Mouse (Mus musculus): ENCODE results near the gene Chrm5. TPM values are rescaled to one million over a fixed set of nuclear protein-coding genes. Genes with fewer than 3 reads are reported as not detected.

Chrm5 gene
- total and polyA plus RNA-seq, 3 experiments: not detected

- peak; percentile 74 for TF ChIP-seq NRF1 (IDR thresholded peaks at IDR 0.05; ENCODE audit: insufficient read depth, low read depth, low read length, poor library complexity, severe bottlenecking)
- TF ChIP-seq NELFE (IDR thresholded peaks at IDR 0.05; ENCODE audit: low read depth, low read length): peak; percentile 85
- TF ChIP-seq JUND (IDR thresholded peaks at IDR 0.05; ENCODE audit: low read depth, low read length): no peak
Measured at GRCm38 (mm10) chr2:112492856-112493538, 12.4 kb upstream of the Chrm5 start, which contains the start of gene Aven (continued).

DNA sequence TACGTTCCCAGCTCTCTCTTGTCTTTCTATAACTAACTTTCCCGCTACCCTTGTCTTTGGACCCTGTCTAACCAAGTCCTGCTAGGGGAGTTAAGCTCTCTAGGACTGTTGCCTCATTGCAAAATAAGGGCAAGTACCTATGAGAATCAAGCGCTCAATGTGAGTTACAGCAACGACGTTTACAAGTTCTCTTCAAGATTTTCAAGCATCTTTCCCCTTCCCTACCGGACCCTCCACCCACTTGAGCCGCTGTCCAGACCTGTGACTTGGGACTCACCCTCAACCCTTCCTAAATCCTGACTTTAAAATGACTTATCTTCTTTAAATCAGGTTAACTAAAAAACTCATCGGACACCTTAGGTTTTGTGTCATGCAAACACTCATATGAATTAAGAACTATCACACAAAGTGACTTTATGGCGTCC lies 11.9 kb upstream of the Chrm5 start:
- H3K36me3 ChIP-seq (ENCODE audit: control insufficient read depth in 1 of 2, insufficient read depth in 2 of 2, low read length in 2 of 2): peaks cover 0 to 11% of the 10 kb centered on the region in 2 experiments; a peak in 2 of 4 replicates
- H3K4me3 ChIP-seq (ENCODE audit: control insufficient read depth in 1 of 2, insufficient read depth in 1 of 2, low read depth in 2 of 2, low read length in 2 of 2): peak overlapping the region; percentile 95
- H3K4me1 ChIP-seq (ENCODE audit: control insufficient read depth in 1 of 2, insufficient read depth in 2 of 2, low read length in 2 of 2): peaks cover 6 to 11% of the 10 kb centered on the region in 2 experiments
- H3K9ac ChIP-seq (ENCODE audit: control insufficient read depth, low read depth, low read length, poor library complexity, severe bottlenecking): peak overlapping the region; percentile 97
- TF ChIP-seq MAX (IDR thresholded peaks at IDR 0.05; ENCODE audit: low read length): no peak
- TF ChIP-seq TBP (IDR thresholded peaks at IDR 0.05; ENCODE audit: low read depth, low read length): 0 out of 2 replicates have a peak, but pooled peaks have one; percentile 14
- H3K79me2 ChIP-seq (ENCODE audit: control insufficient read depth, insufficient read depth, low read length, poor library complexity): peaks cover 11% of the 10 kb centered on the region; the same call in 1 of the 2 replicates
- H3K27me3 ChIP-seq (ENCODE audit: control insufficient read depth in 1 of 2, insufficient read depth in 2 of 2, low read length in 2 of 2): no peaks in the 10 kb centered on the region; a peak in 3 of 4 replicates
- DNase-seq (ENCODE audit: low read depth, low spot score): peak; percentile 77
- no peaks in the 10 kb centered on the region for H3K9me3 ChIP-seq (replicated peaks; ENCODE audit: insufficient read depth, low read length)
- H3K27ac ChIP-seq (ENCODE audit: control insufficient read depth, low read depth, low read length): peak overlapping the region; percentile 71

DNA sequence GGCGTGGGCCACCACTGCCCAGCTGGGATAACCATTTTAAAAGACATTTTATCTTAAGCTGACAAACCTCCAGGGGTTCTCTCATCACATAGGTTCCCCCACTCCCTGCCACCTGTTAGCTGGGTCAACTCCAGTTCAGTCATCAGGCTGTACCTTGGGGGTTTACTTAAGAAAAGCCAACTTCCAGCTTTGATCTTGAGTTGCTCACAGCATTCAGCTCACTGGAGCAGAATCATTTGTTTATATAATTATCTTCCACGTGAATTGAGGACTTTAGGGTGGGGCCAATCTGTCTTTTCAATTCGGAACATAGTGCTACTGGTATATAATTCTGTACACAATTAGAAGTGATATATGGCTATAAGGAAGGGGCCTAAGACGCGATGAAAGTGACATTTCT lies 11.1 kb upstream of the Chrm5 start:
- peak; percentile 51 for DNase-seq (ENCODE audit: low read depth, low spot score)
- Histone ChIP-seq H3K79me2 (ENCODE audit: control insufficient read depth, insufficient read depth, low read length, poor library complexity) (peaks cover 11% of the 10 kb centered on the region; the same call in 1 of the 2 replicates), H3K27ac (ENCODE audit: control insufficient read depth, low read depth, low read length) (no peak overlapping the region), H3K27me3 (ENCODE audit: control insufficient read depth in 1 of 2, insufficient read depth in 2 of 2, low read length in 2 of 2) (no peaks in the 10 kb centered on the region; a peak in 3 of 4 replicates), H3K36me3 (ENCODE audit: control insufficient read depth in 1 of 2, insufficient read depth in 2 of 2, low read length in 2 of 2) (peaks cover 0 to 11% of the 10 kb centered on the region in 2 experiments; a peak in 2 of 4 replicates), H3K9ac (ENCODE audit: control insufficient read depth, low read depth, low read length, poor library complexity, severe bottlenecking) (peak overlapping the region; percentile 97), H3K4me1 (ENCODE audit: control insufficient read depth in 1 of 2, insufficient read depth in 2 of 2, low read length in 2 of 2) (peaks cover 6 to 11% of the 10 kb centered on the region in 2 experiments), H3K4me3 (ENCODE audit: control insufficient read depth in 1 of 2, insufficient read depth in 1 of 2, low read depth in 2 of 2, low read length in 2 of 2) (peak overlapping the region in 1 of 2 experiments; percentile 95; a peak in 2 of 4 replicates), H3K9me3 (replicated peaks; ENCODE audit: insufficient read depth, low read length) (no peaks in the 10 kb centered on the region)
- 0 out of 2 replicates have a peak, but pooled peaks have one; percentile 10 for TF ChIP-seq ETS1 (IDR thresholded peaks at IDR 0.05; ENCODE audit: low read depth, low read length)
- TF ChIP-seq MEF2A (IDR thresholded peaks at IDR 0.05; ENCODE audit: extremely low read depth, insufficient replicate concordance, low read depth, low read length, poor library complexity, severe bottlenecking): no peak
- peak; percentile 39; the same call in 1 of the 2 replicates for TF ChIP-seq MAZ (IDR thresholded peaks at IDR 0.05; ENCODE audit: low read depth, low read length)
